Mouse (Mus musculus) ES-E14 (cell line): ENCODE data around the gene Tmed2.

Experiments
- CHD2 ChIP-seq: IDR thresholded peaks from 2 replicates; pipeline ENCODE4 v1.6.1; 2014; ENCODE audit warnings: mild to moderate bottlenecking, low read depth, low read length, inconsistent platforms
- ZC3H11A ChIP-seq: IDR thresholded peaks from 2 replicates; pipeline ENCODE4 v1.6.1; 2012; ENCODE audit warnings: low read depth, mild to moderate bottlenecking, inconsistent platforms, low read length, borderline replicate concordance

- TF ChIP-seq CHD2 (no peak), ZC3H11A (no peak)
Observed at GRCm38 (mm10) chr5:124555145-124555544, 14.7 kb downstream of the Tmed2 start.
